Mouse (Mus musculus): ENCODE measurements at regions not wholly inside any gene's neighbourhood (a gene's known extent, or its start where the extent isn't known, plus 50 kb on each side); places are given as distances from the start of the nearest gene placed in this dataset.

DNA sequence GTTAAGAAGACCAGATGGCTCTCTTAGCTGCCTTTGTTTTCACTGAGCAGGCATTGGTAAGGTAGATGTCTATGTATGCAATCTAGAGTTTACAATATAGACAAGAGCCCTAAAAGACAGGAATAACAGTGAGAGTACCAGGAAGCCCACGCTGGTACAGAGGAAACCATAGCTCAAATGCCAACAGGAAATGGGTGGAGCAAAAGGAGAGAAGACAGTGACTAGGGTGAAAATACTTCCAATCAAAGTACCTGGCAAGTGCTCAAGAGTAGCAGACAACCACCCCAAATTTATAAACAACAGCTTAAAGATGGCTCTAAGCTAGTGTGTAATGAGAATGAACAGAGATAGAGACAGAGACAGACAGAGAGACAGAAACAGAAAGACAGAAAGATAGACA lies 151.5 kb upstream of the Negr1 start:
- no peak overlapping the region for H3K9ac ChIP-seq (ENCODE audit: low read depth, low read length)
- H3K36me3 ChIP-seq (ENCODE audit: control insufficient read depth, insufficient read depth, low read length): no peaks in the 10 kb centered on the region
- no peak overlapping the region for H3K4me3 ChIP-seq (ENCODE audit: low read length)
- H3K27me3 ChIP-seq (replicated peaks; ENCODE audit: control insufficient read depth, insufficient read depth, low read length): no peaks in the 10 kb centered on the region
- H3K27ac ChIP-seq (ENCODE audit: low read depth, low read length): no peak overlapping the region
- no peak for ATAC-seq
- no peaks in the 10 kb centered on the region for H3K9me3 ChIP-seq (ENCODE audit: control insufficient read depth, low read length)
- WGBS: 81% methylated on average over 1 of the region's 1 CpGs
- H3K4me1 ChIP-seq (ENCODE audit: control insufficient read depth, insufficient read depth, low read depth, low read length): no peaks in the 10 kb centered on the region
- no peak overlapping the region for H3K4me2 ChIP-seq (ENCODE audit: low read length)

DNA sequence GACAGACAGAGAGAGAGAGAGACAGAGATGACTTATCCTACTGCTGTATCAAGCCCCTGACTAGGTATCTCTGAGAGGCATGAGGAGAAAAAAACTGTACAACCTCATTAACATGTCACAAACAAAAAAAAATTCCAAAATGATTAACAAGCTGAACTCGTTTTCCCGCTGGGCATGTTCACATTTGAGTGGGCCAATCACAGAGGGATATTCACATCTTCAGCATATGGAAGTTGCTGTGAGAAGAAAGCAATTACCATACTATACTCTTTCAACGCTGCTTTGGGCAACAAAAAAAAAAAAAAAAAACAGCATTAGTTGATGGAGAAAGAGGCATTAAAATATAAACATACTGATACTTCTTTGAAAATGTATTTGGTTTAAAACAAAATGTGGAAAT lies 148.8 kb upstream of the Negr1 start:
- no peak for ATAC-seq
- 48% methylated on average over 3 of the region's 3 CpGs for WGBS
- no peaks in the 10 kb centered on the region for H3K9me3 ChIP-seq (ENCODE audit: control insufficient read depth, low read length)
- no peaks in the 10 kb centered on the region for H3K4me1 ChIP-seq (ENCODE audit: control insufficient read depth, insufficient read depth, low read depth, low read length)
- H3K9ac ChIP-seq (ENCODE audit: low read depth, low read length): no peak overlapping the region
- no peak overlapping the region for H3K4me2 ChIP-seq (ENCODE audit: low read length)
- H3K27me3 ChIP-seq (replicated peaks; ENCODE audit: control insufficient read depth, insufficient read depth, low read length): no peaks in the 10 kb centered on the region
- H3K27ac ChIP-seq (ENCODE audit: low read depth, low read length): no peak overlapping the region
- no peaks in the 10 kb centered on the region for H3K36me3 ChIP-seq (ENCODE audit: control insufficient read depth, insufficient read depth, low read length)
- no peak overlapping the region for H3K4me3 ChIP-seq (ENCODE audit: low read length)

DNA sequence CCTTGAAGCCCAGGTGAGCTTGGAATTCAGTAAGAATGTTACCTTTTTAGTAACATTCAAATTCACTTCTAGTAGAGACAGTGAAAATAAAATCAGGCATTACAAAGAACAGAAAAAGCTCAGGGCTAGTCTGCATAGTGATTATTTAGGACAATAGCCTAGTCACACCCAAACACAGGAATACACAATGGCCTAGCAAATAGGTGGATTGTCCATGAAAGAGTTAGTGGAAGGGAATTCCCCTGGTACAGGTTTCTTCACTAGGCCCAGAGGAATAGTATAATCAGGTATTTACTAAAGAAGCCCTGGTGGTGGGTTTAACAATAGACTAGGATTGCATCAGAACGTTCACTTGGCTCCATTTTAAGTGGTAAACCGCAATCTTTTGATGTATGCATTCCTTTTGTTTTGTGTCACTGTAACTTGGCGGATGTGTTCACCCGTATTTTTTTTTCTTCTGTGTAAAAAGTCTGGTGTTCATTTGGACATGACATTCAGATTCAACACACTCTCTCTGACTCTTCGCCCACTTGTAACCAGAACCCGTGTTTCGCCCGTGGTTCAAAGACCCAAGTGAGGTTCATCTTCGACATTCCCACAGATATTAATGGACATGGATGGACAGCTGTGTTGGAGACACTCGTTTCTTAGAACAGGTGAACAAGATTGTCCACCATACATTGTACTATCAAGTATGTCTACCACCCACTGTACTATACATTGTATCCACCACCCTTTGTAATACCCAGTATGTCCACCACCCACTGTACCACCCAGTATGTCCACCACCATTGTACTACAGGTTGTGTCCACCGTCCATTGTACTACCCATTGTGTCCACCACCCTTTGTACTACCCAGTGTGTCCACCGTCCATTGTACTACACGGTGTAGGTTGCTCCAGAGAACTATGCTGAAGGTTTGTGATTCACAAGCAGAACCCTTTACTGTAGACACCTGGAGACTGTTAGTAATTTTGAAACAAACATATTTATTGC lies 146.9 kb upstream of the Negr1 start:
- WGBS: 91% methylated on average over 13 of the region's 13 CpGs
- H3K9ac ChIP-seq (ENCODE audit: low read depth, low read length): no peak overlapping the region
- H3K27me3 ChIP-seq (replicated peaks; ENCODE audit: control insufficient read depth, insufficient read depth, low read length): no peaks in the 10 kb centered on the region
- no peaks in the 10 kb centered on the region for H3K36me3 ChIP-seq (ENCODE audit: control insufficient read depth, insufficient read depth, low read length)
- H3K4me3 ChIP-seq (ENCODE audit: low read length): no peak overlapping the region
- no peaks in the 10 kb centered on the region for H3K4me1 ChIP-seq (ENCODE audit: control insufficient read depth, insufficient read depth, low read depth, low read length)
- no peak overlapping the region for H3K4me2 ChIP-seq (ENCODE audit: low read length)
- H3K9me3 ChIP-seq (ENCODE audit: control insufficient read depth, low read length): no peaks in the 10 kb centered on the region
- no peak overlapping the region for H3K27ac ChIP-seq (ENCODE audit: low read depth, low read length)
- no peak for ATAC-seq

DNA sequence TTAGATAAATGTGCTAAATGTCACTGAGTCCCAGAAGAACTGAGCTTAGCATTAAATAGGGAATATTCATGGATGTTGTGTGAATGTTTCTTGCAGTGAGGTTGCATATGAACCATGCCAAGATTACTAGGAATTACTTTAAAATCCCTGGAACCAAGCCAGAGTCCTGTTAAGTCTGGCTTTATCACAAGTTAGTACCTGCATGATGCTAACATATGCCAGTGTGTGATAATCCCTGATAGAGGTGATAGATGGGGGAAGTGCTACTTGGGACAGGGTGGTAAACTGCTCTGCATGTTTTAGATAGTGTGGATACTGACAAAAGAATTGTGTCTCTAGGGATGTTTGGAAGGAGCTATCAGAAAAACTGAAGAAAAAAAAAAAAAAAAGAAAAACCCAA lies 143.5 kb upstream of the Negr1 start:
- Histone ChIP-seq H3K27me3 (replicated peaks; ENCODE audit: control insufficient read depth, insufficient read depth, low read length) (no peaks in the 10 kb centered on the region), H3K27ac (ENCODE audit: low read depth, low read length) (no peak overlapping the region), H3K4me2 (ENCODE audit: low read length) (no peak overlapping the region), H3K9me3 (ENCODE audit: control insufficient read depth, low read length) (no peaks in the 10 kb centered on the region), H3K4me3 (ENCODE audit: low read length) (no peak overlapping the region), H3K4me1 (ENCODE audit: control insufficient read depth, insufficient read depth, low read depth, low read length) (no peaks in the 10 kb centered on the region), H3K9ac (ENCODE audit: low read depth, low read length) (no peak overlapping the region), H3K36me3 (ENCODE audit: control insufficient read depth, insufficient read depth, low read length) (no peaks in the 10 kb centered on the region)
- ATAC-seq: no peak

DNA sequence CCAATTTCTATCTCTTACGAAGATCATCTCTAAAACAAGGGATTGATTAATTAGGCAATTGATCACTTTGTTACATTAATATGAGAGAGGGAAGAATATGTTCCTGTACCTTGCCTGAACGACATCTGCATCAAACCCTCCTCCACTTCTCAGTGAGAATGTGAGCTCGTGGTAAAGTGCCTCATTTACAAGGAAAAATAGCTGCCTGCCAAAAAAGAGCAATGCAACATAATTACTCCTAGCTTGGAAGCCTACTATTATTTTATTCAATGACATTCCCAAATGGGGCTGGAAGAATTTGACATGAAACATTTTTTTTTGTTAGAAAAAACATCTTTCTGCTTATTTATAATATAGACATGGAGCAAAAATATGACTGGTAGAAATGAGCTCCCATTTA lies 138.5 kb upstream of the Negr1 start:
- no peak for ATAC-seq
- 56% methylated on average over 3 of the region's 3 CpGs for WGBS

DNA sequence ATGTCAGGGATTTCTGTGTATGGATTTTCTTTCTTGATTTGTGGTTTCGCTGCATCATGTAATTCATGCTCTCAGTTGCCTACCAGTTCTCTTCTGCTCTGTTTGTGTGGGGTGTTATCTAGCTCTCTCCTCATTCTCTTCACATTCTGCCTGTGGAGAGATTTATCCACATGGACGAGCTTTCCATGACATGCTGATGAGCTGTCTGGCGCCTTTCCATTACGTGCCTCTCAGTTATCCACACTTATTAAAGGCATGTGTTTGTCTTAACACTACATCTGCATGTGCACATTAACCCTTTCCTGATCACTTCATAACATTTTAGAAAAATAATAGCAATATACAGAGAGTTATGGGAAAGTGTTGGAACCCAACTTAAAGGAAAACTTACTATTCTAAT lies 106.6 kb upstream of the Negr1 start:
- 44% methylated on average over 4 of the region's 4 CpGs for WGBS
- H3K4me2 ChIP-seq (ENCODE audit: low read length): no peak overlapping the region
- H3K4me3 ChIP-seq (ENCODE audit: low read length): no peak overlapping the region
- H3K9ac ChIP-seq (ENCODE audit: low read depth, low read length): no peak overlapping the region
- no peak overlapping the region for H3K27ac ChIP-seq (ENCODE audit: low read depth, low read length)
- no peak for ATAC-seq
- no peaks in the 10 kb centered on the region for H3K36me3 ChIP-seq (ENCODE audit: control insufficient read depth, insufficient read depth, low read length)
- no peaks in the 10 kb centered on the region for H3K4me1 ChIP-seq (ENCODE audit: control insufficient read depth, insufficient read depth, low read depth, low read length)
- H3K27me3 ChIP-seq (replicated peaks; ENCODE audit: control insufficient read depth, insufficient read depth, low read length): no peaks in the 10 kb centered on the region
- H3K9me3 ChIP-seq (ENCODE audit: control insufficient read depth, low read length): no peaks in the 10 kb centered on the region

More for the DNA sequence above, 138.5 kb upstream of the Negr1 start:
- Histone ChIP-seq H3K9ac (ENCODE audit: low read depth, low read length) (no peak overlapping the region), H3K4me3 (ENCODE audit: low read length) (no peak overlapping the region), H3K4me1 (ENCODE audit: control insufficient read depth, insufficient read depth, low read depth, low read length) (no peaks in the 10 kb centered on the region), H3K27ac (ENCODE audit: low read depth, low read length) (no peak overlapping the region), H3K36me3 (ENCODE audit: control insufficient read depth, insufficient read depth, low read length) (no peaks in the 10 kb centered on the region), H3K27me3 (replicated peaks; ENCODE audit: control insufficient read depth, insufficient read depth, low read length) (no peaks in the 10 kb centered on the region), H3K9me3 (ENCODE audit: control insufficient read depth, low read length) (peaks cover 3% of the 10 kb centered on the region; the same call in 1 of the 2 replicates), H3K4me2 (ENCODE audit: low read length) (no peak overlapping the region)

DNA sequence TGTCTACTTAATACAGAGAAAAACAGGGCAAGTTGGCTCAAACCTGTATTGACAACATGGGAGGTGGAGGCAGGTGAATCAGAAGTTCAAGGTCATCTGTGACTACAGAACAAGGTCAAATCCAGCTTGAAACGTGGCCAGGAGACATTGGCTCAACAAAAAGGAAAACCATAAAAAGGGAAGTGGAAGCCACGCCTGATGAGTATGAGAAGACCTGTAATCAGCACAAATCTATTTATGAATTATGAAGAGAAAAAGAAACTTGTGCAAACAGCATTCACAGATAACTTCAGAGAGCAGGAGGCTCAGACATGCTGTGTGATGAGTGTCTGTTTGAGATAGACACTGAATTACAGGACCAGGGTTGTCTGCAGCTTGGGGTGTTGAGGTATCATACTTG lies 98.3 kb upstream of the Negr1 start:
- no peaks in the 10 kb centered on the region for H3K27me3 ChIP-seq (replicated peaks; ENCODE audit: control insufficient read depth, insufficient read depth, low read length)
- H3K9me3 ChIP-seq (ENCODE audit: control insufficient read depth, low read length): no peaks in the 10 kb centered on the region
- H3K27ac ChIP-seq (ENCODE audit: low read depth, low read length): no peak overlapping the region
- H3K36me3 ChIP-seq (ENCODE audit: control insufficient read depth, insufficient read depth, low read length): no peaks in the 10 kb centered on the region
- no peak overlapping the region for H3K4me3 ChIP-seq (ENCODE audit: low read length)
- 75% methylated on average over 2 of the region's 2 CpGs for WGBS
- no peaks in the 10 kb centered on the region for H3K4me1 ChIP-seq (ENCODE audit: control insufficient read depth, insufficient read depth, low read depth, low read length)
- H3K9ac ChIP-seq (ENCODE audit: low read depth, low read length): no peak overlapping the region
- H3K4me2 ChIP-seq (ENCODE audit: low read length): no peak overlapping the region
- no peak for ATAC-seq

DNA sequence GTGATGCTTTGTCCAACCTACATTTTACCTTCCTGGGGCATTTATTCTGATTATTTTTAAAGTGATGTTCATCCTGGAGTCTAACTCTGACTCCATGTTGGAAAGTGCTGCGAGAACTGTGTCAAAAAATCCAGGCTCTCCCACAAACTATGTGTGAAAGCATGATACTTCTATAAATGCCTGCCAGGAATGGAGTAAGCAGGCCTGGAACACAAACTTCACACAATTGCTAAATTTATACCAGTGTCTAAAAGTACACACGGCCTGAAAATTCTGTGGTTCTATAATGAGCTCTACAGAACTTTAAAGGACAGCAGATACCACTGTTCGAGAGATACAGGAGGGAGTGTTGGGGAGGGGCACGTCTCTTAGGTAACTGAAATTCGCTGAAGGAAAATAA lies 96.0 kb upstream of the Negr1 start:
- H3K27ac ChIP-seq (ENCODE audit: low read depth, low read length): no peak overlapping the region
- no peak overlapping the region for H3K4me2 ChIP-seq (ENCODE audit: low read length)
- no peaks in the 10 kb centered on the region for H3K4me1 ChIP-seq (ENCODE audit: control insufficient read depth, insufficient read depth, low read depth, low read length)
- ATAC-seq: no peak
- no peak overlapping the region for H3K9ac ChIP-seq (ENCODE audit: low read depth, low read length)
- WGBS: 83% methylated on average over 5 of the region's 5 CpGs
- no peak overlapping the region for H3K4me3 ChIP-seq (ENCODE audit: low read length)
- no peaks in the 10 kb centered on the region for H3K27me3 ChIP-seq (replicated peaks; ENCODE audit: control insufficient read depth, insufficient read depth, low read length)
- H3K36me3 ChIP-seq (ENCODE audit: control insufficient read depth, insufficient read depth, low read length): no peaks in the 10 kb centered on the region
- no peaks in the 10 kb centered on the region for H3K9me3 ChIP-seq (ENCODE audit: control insufficient read depth, low read length)

DNA sequence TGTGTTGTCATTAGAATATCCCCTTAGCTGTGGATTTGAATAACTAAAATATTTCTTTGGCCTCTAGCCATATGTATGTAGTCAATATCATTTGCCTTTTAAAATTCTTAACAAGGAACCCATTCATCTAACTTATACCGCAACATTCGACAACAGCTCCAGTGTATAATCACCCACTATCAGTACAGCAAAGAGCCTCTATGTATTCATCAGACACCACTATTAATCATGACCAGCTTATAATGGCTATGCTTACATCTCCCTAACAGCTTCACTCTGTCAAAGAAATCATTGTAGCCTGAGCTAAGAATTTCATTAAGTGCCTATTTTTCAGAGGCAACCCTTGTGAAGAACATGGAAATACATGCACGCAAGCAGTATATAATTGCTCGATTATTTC lies 88.9 kb upstream of the Negr1 start:
- Histone ChIP-seq H3K9me3 (ENCODE audit: control insufficient read depth, low read length) (no peaks in the 10 kb centered on the region), H3K27me3 (replicated peaks; ENCODE audit: control insufficient read depth, insufficient read depth, low read length) (no peaks in the 10 kb centered on the region), H3K4me2 (ENCODE audit: low read length) (no peak overlapping the region), H3K27ac (ENCODE audit: low read depth, low read length) (no peak overlapping the region), H3K4me1 (ENCODE audit: control insufficient read depth, insufficient read depth, low read depth, low read length) (no peaks in the 10 kb centered on the region), H3K4me3 (ENCODE audit: low read length) (no peak overlapping the region), H3K9ac (ENCODE audit: low read depth, low read length) (no peak overlapping the region), H3K36me3 (ENCODE audit: control insufficient read depth, insufficient read depth, low read length) (no peaks in the 10 kb centered on the region)
- ATAC-seq: peak; percentile 64; the same call in 1 of the 2 replicates
- WGBS: 74% methylated on average over 4 of the region's 4 CpGs

Measured in hindbrain, embryonic 16.5 days (tissue).